Mouse (Mus musculus) C2C12 (cell line): ENCODE results near the gene E4f1.

Source experiments
- CEBPB ChIP-seq: IDR thresholded peaks from one replicate; pipeline ENCODE4 v1.6.1; 2011; ENCODE audit warnings: low read depth, mild to moderate bottlenecking, control low read depth, moderate library complexity
- CTCF ChIP-seq: IDR thresholded peaks from one replicate; pipeline ENCODE4 v1.5.1; 2011; ENCODE audit not compliant: control insufficient read depth, insufficient read depth, insufficient read length
- FOSL1 ChIP-seq: IDR thresholded peaks from one replicate; pipeline ENCODE4 v1.8.0; 2011; ENCODE audit warnings: mild to moderate bottlenecking, low read length; ENCODE audit not compliant: poor library complexity, insufficient read depth, severe bottlenecking
- MAX ChIP-seq: IDR thresholded peaks from one replicate; pipeline ENCODE4 v1.6.1; 2011; ENCODE audit warnings: mild to moderate bottlenecking, control low read depth
- MYOD1 ChIP-seq: IDR thresholded peaks from one replicate; pipeline ENCODE4 v1.6.1; 2011; ENCODE audit warnings: low read depth; ENCODE audit not compliant: control insufficient read depth, insufficient read length
- USF1 ChIP-seq: IDR thresholded peaks from one replicate; pipeline ENCODE4 v1.6.1; 2011; ENCODE audit warnings: low read depth, mild to moderate bottlenecking, control low read depth, moderate library complexity

DNA sequence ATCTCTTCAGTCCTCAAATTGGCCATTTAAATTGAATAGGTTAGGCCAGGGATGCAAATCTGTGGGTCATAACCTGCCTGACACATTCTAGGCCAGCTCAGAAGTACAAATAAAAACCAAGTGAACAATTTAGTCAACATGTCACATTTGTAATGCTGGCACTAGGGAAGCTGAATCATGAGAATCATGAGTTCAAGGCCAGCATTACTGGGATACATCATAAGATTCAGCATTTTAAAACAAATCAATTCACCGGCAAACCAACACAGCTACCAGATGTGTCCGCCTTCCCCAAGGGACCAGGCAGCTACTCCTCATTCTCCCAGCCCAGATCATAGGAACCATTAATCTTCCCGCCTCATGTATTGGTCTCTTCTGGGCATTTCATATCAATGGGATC lies 13.4 kb upstream of the E4f1 start:
- no peak for TF ChIP-seq CTCF
- no peak for TF ChIP-seq MAX
- TF ChIP-seq CEBPB: no peak
- TF ChIP-seq USF1: no peak
- no peak for TF ChIP-seq FOSL1
- no peak for TF ChIP-seq MYOD1
